Mouse (Mus musculus): ENCODE measurements at regions not wholly inside any gene's neighbourhood (a gene's known extent, or its start where the extent isn't known, plus 50 kb on each side); places are given as distances from the start of the nearest gene placed in this dataset.

DNA sequence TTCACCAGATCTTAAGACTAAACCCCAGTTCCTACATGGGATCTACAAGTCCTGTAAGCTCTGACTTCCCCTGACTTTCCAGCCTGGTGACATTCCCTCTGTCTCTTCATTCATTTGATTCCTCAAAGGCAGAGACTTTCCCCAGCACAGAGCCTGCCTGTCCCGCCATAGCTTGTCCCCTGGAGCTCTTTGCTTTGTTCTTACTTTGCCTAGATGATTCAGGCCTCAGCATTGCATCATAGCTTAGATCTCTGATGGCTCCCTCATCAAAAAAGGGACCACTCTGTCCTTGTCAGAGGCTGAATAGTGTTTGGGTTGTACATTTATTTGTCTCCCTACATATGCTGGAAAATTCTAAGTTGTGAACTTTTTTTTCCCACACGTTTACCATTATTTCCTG lies 57.6 kb upstream of the Exoc6 start:
- no peak for ATAC-seq (ENCODE audit: insufficient number of reproducible peaks, insufficient read depth, low FRiP score, low read depth)
- Histone ChIP-seq H3K4me1 (ENCODE audit: control insufficient read depth in 2 of 2, insufficient read depth in 2 of 2, low read length in 2 of 2) (peaks cover 0 to 2% of the 10 kb centered on the region in 2 experiments; a peak in 2 of 4 replicates), H3K36me3 (ENCODE audit: control insufficient read depth, insufficient read depth, low read length) (no peaks in the 10 kb centered on the region), H3K27ac (replicated peaks in 1 of 2; ENCODE audit: control insufficient read depth in 1 of 2, insufficient read depth in 1 of 2, low read depth in 2 of 2, low read length in 2 of 2) (no peak overlapping the region), H3K9me3 (ENCODE audit: control insufficient read depth, low read length) (no peaks in the 10 kb centered on the region; the same call in 1 of the 2 replicates), H3K4me2 (ENCODE audit: low read length) (no peak overlapping the region), H3K4me3 (ENCODE audit: control insufficient read depth in 1 of 2, insufficient read depth in 1 of 2, low read depth in 1 of 2, low read length in 2 of 2) (no peak overlapping the region), H3K9ac (ENCODE audit: low read length) (no peak overlapping the region), H3K27me3 (ENCODE audit: control insufficient read depth, insufficient read depth, low read length) (peaks cover 6% of the 10 kb centered on the region; the same call in 1 of the 2 replicates)
- 67% methylated on average over 2 of the region's 2 CpGs for WGBS

DNA sequence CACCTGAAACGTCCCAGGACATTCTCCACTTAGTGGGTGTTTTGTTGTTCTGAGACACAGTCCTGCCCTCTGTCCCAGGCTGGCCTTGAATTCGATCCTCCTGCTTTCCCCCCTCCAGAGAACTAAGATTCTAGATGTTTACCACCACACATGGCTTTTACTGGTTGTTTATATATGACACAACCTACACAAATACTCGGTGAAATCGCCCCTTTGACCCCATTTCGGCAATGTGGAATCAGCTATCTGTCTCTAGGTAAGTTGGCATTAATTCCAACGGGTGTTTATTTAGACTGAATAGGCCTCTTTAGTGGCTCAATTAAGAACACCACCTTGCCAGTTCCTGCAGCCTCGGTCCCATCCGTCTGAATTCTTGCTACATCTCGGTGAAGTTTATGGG lies 56.8 kb upstream of the Exoc6 start:
- Histone ChIP-seq H3K27ac (replicated peaks in 1 of 2; ENCODE audit: control insufficient read depth in 1 of 2, insufficient read depth in 1 of 2, low read depth in 2 of 2, low read length in 2 of 2) (no peak overlapping the region), H3K36me3 (ENCODE audit: control insufficient read depth, insufficient read depth, low read length) (no peaks in the 10 kb centered on the region), H3K4me3 (ENCODE audit: control insufficient read depth in 1 of 2, insufficient read depth in 1 of 2, low read depth in 1 of 2, low read length in 2 of 2) (no peak overlapping the region), H3K9me3 (ENCODE audit: control insufficient read depth, low read length) (no peaks in the 10 kb centered on the region; the same call in 1 of the 2 replicates), H3K27me3 (ENCODE audit: control insufficient read depth, insufficient read depth, low read length) (peaks cover 6% of the 10 kb centered on the region; the same call in 1 of the 2 replicates), H3K9ac (ENCODE audit: low read length) (no peak overlapping the region), H3K4me2 (ENCODE audit: low read length) (no peak overlapping the region), H3K4me1 (ENCODE audit: control insufficient read depth in 2 of 2, insufficient read depth in 2 of 2, low read length in 2 of 2) (peaks cover 0 to 2% of the 10 kb centered on the region in 2 experiments; a peak in 2 of 4 replicates)
- no peak for ATAC-seq (ENCODE audit: insufficient number of reproducible peaks, insufficient read depth, low FRiP score, low read depth)
- WGBS: 63% methylated on average over 9 of the region's 9 CpGs

DNA sequence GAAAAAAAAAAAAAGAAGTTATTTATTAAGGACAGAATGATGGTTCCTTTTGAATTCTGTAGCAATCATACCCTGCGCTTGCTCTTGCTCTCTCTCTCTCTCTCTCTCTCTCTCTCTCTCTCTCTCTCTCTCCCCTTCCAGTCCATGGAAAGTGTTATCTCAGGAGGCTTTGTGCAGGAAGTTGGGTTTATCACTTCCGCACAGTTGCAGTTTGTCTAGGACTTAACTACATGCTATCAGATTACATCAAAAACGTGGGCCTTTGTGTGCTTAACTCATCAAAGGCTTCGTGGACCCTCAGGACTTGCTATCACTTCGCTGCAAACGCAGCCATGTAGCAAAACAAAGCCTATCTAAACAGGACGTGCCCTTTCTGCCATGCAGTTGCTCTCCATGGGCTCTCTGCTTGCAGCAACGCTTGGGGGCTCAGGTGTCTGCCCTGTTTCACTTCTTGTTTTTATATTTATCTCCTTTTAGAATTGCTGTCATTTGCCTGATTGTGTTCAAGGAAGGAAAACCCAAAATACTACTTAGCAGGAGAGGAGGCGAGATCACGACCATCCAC lies 56.2 kb upstream of the Exoc6 start:
- no peak overlapping the region for H3K4me3 ChIP-seq (ENCODE audit: control insufficient read depth in 1 of 2, insufficient read depth in 1 of 2, low read depth in 1 of 2, low read length in 2 of 2)
- H3K27me3 ChIP-seq (ENCODE audit: control insufficient read depth, insufficient read depth, low read length): peaks cover 6% of the 10 kb centered on the region; the same call in 1 of the 2 replicates
- H3K27ac ChIP-seq (replicated peaks in 1 of 2; ENCODE audit: control insufficient read depth in 1 of 2, insufficient read depth in 1 of 2, low read depth in 2 of 2, low read length in 2 of 2): no peak overlapping the region
- H3K9me3 ChIP-seq (ENCODE audit: control insufficient read depth, low read length): no peaks in the 10 kb centered on the region; the same call in 1 of the 2 replicates
- H3K4me1 ChIP-seq (ENCODE audit: control insufficient read depth in 2 of 2, insufficient read depth in 2 of 2, low read length in 2 of 2): peaks cover 0 to 2% of the 10 kb centered on the region in 2 experiments; a peak in 2 of 4 replicates
- no peak overlapping the region for H3K4me2 ChIP-seq (ENCODE audit: low read length)
- H3K9ac ChIP-seq (ENCODE audit: low read length): no peak overlapping the region
- 19% methylated on average over 10 of the region's 10 CpGs for WGBS
- no peaks in the 10 kb centered on the region for H3K36me3 ChIP-seq (ENCODE audit: control insufficient read depth, insufficient read depth, low read length)
- ATAC-seq (ENCODE audit: insufficient number of reproducible peaks, insufficient read depth, low FRiP score, low read depth): 0 out of 2 replicates have a peak, but pooled peaks have one; percentile 35

DNA sequence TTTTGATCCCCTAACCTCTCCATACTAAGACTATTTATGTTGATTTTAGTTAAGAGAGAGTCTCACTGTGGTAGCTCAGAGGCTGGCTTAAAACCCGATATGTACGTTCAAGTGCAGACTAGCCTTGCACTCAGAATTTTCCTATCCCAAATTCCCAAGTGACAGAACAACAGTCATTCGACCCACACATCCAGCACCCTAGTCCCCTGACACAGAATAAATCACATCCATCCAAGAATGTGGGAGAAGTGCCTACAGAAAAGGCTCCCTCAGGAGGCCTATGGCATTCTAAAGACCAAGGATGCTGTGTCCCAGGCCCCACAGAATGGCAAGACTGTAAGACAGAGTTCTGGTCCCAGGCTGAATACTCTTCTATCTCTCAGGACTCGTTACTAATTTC lies 55.4 kb upstream of the Exoc6 start:
- Histone ChIP-seq H3K4me3 (ENCODE audit: control insufficient read depth in 1 of 2, insufficient read depth in 1 of 2, low read depth in 1 of 2, low read length in 2 of 2) (no peak overlapping the region), H3K4me2 (ENCODE audit: low read length) (no peak overlapping the region), H3K36me3 (ENCODE audit: control insufficient read depth, insufficient read depth, low read length) (no peaks in the 10 kb centered on the region), H3K27ac (replicated peaks in 1 of 2; ENCODE audit: control insufficient read depth in 1 of 2, insufficient read depth in 1 of 2, low read depth in 2 of 2, low read length in 2 of 2) (no peak overlapping the region), H3K27me3 (ENCODE audit: control insufficient read depth, insufficient read depth, low read length) (peaks cover 6% of the 10 kb centered on the region; the same call in 1 of the 2 replicates), H3K9ac (ENCODE audit: low read length) (no peak overlapping the region), H3K9me3 (ENCODE audit: control insufficient read depth, low read length) (no peaks in the 10 kb centered on the region; the same call in 1 of the 2 replicates), H3K4me1 (ENCODE audit: control insufficient read depth in 2 of 2, insufficient read depth in 2 of 2, low read length in 2 of 2) (peaks cover 0 to 2% of the 10 kb centered on the region in 2 experiments; a peak in 2 of 4 replicates)
- no peak for ATAC-seq (ENCODE audit: insufficient number of reproducible peaks, insufficient read depth, low FRiP score, low read depth)
- WGBS: 72% methylated on average over 4 of the region's 4 CpGs

DNA sequence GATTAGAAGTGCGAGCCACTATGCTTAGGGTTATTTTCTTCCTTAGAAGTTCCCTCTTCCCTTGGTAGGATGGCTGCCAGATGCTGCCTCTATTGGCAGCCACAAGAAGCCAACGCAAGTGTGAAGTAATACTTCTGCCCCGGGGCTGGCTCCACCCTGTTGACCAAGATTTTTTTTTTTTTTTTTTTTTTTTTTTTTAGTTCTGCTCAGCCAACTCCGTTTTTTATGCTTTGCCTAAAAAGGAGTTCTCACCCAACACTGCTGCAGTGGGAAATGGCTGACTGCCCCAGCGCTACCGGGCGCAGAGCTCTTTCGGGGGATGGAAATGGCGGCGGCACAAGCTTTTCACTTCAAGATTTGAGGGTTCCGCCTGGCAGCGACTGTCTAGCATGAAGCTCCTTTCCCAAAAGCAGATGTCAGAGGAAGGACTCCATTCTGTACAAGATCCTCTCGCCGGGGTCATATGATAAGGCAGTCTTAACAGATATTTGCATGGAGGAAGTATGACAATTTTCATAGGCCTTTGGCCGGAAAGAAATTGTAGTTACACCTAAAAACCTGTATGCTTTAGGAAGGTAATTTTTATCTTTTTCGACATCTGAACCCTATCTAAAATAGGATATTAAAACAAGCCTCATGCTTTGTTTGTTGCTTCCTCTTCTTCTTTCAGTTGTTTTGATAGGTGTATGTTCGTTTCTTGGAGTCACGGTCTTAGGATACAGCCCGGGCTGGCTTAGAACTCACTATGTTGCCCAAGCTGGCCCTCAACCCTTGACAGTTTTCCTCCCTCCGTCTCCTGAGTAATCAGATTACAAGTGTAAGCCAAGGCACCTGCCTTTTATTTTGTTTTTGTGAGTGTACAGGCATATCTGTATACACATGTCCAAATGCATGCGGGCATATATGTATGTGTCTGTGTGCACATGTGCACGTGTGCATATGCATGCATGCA lies 54.6 kb upstream of the Exoc6 start:
- H3K4me3 ChIP-seq (ENCODE audit: control insufficient read depth in 1 of 2, insufficient read depth in 1 of 2, low read depth in 1 of 2, low read length in 2 of 2): no peak overlapping the region
- no peak overlapping the region for H3K4me2 ChIP-seq (ENCODE audit: low read length)
- H3K4me1 ChIP-seq (ENCODE audit: control insufficient read depth in 2 of 2, insufficient read depth in 2 of 2, low read length in 2 of 2): peaks cover 0 to 2% of the 10 kb centered on the region in 2 experiments; a peak in 2 of 4 replicates
- no peaks in the 10 kb centered on the region; the same call in 1 of the 2 replicates for H3K9me3 ChIP-seq (ENCODE audit: control insufficient read depth, low read length)
- 80% methylated on average over 22 of the region's 22 CpGs for WGBS
- no peaks in the 10 kb centered on the region for H3K36me3 ChIP-seq (ENCODE audit: control insufficient read depth, insufficient read depth, low read length)
- H3K9ac ChIP-seq (ENCODE audit: low read length): no peak overlapping the region
- peaks cover 6% of the 10 kb centered on the region; the same call in 1 of the 2 replicates for H3K27me3 ChIP-seq (ENCODE audit: control insufficient read depth, insufficient read depth, low read length)
- no peak overlapping the region for H3K27ac ChIP-seq (replicated peaks in 1 of 2; ENCODE audit: control insufficient read depth in 1 of 2, insufficient read depth in 1 of 2, low read depth in 2 of 2, low read length in 2 of 2)
- ATAC-seq (ENCODE audit: insufficient number of reproducible peaks, insufficient read depth, low FRiP score, low read depth): no peak

DNA sequence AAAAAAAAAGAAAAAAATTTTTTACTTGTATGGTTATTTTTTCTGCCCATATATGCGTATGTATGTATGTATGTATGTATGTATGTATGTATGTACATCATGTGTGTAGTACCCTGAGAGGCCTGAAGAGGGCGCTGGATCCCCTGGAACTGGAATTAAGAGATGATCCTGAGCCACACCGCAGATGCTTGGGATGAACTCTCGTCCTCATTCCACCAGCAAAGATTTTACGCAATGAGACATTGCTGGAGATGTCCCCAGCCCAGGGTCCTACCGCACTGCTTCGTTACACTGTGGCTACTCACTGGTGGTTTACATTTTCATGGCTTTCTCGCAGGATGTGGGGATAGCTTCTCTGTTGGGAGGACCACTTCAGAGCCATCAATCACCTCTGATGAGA lies 53.5 kb upstream of the Exoc6 start:
- Histone ChIP-seq H3K4me3 (ENCODE audit: control insufficient read depth in 1 of 2, insufficient read depth in 1 of 2, low read depth in 1 of 2, low read length in 2 of 2) (no peak overlapping the region), H3K4me2 (ENCODE audit: low read length) (no peak overlapping the region), H3K4me1 (ENCODE audit: control insufficient read depth in 2 of 2, insufficient read depth in 2 of 2, low read length in 2 of 2) (peaks cover 0 to 2% of the 10 kb centered on the region in 2 experiments; a peak in 2 of 4 replicates), H3K27me3 (ENCODE audit: control insufficient read depth, insufficient read depth, low read length) (peaks cover 3% of the 10 kb centered on the region; the same call in 1 of the 2 replicates), H3K27ac (replicated peaks in 1 of 2; ENCODE audit: control insufficient read depth in 1 of 2, insufficient read depth in 1 of 2, low read depth in 2 of 2, low read length in 2 of 2) (no peak overlapping the region), H3K36me3 (ENCODE audit: control insufficient read depth, insufficient read depth, low read length) (no peaks in the 10 kb centered on the region), H3K9me3 (ENCODE audit: control insufficient read depth, low read length) (no peaks in the 10 kb centered on the region; the same call in 1 of the 2 replicates), H3K9ac (ENCODE audit: low read length) (no peak overlapping the region)
- no peak for ATAC-seq (ENCODE audit: insufficient number of reproducible peaks, insufficient read depth, low FRiP score, low read depth)
- WGBS: 86% methylated on average over 8 of the region's 8 CpGs

DNA sequence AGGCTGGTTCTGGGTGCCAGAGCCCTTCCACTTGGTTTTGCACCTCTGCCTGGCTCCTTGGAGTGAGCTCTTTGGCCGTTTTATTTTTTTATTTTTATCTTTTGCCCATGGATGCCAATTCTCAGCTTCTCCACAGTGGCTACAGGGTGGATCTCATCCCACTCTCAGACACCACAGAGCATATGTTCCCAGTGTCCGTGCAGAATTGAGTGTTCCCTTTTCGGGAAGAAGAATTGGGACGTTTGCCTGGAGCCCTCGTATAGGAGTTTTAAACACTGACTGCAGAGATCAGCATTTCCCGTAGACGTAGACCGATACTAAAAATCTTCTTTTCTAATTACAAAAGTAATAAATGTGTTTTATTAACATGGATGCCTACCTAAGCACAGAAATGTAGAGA lies 53.1 kb upstream of the Exoc6 start:
- Histone ChIP-seq H3K9me3 (ENCODE audit: control insufficient read depth, low read length) (no peaks in the 10 kb centered on the region; the same call in 1 of the 2 replicates), H3K4me3 (ENCODE audit: control insufficient read depth in 1 of 2, insufficient read depth in 1 of 2, low read depth in 1 of 2, low read length in 2 of 2) (no peak overlapping the region), H3K27ac (replicated peaks in 1 of 2; ENCODE audit: control insufficient read depth in 1 of 2, insufficient read depth in 1 of 2, low read depth in 2 of 2, low read length in 2 of 2) (no peak overlapping the region), H3K36me3 (ENCODE audit: control insufficient read depth, insufficient read depth, low read length) (no peaks in the 10 kb centered on the region), H3K27me3 (ENCODE audit: control insufficient read depth, insufficient read depth, low read length) (no peaks in the 10 kb centered on the region), H3K4me2 (ENCODE audit: low read length) (no peak overlapping the region), H3K4me1 (ENCODE audit: control insufficient read depth in 2 of 2, insufficient read depth in 2 of 2, low read length in 2 of 2) (peaks cover 0 to 2% of the 10 kb centered on the region in 2 experiments; a peak in 2 of 4 replicates), H3K9ac (ENCODE audit: low read length) (no peak overlapping the region)
- WGBS: 94% methylated on average over 8 of the region's 8 CpGs
- ATAC-seq (ENCODE audit: insufficient number of reproducible peaks, insufficient read depth, low FRiP score, low read depth): no peak

Data from heart, embryonic 14.5 days (tissue).